Mouse (Mus musculus) brain, embryonic 18.5 days (tissue): ENCODE results near the gene Morn5.

Source experiments
- DNase-seq: peaks from one replicate; pipeline ENCODE4 v3.0.0-alpha.2; 2012; ENCODE audit warnings: low read depth, low spot score

The Morn5 gene

DNA sequence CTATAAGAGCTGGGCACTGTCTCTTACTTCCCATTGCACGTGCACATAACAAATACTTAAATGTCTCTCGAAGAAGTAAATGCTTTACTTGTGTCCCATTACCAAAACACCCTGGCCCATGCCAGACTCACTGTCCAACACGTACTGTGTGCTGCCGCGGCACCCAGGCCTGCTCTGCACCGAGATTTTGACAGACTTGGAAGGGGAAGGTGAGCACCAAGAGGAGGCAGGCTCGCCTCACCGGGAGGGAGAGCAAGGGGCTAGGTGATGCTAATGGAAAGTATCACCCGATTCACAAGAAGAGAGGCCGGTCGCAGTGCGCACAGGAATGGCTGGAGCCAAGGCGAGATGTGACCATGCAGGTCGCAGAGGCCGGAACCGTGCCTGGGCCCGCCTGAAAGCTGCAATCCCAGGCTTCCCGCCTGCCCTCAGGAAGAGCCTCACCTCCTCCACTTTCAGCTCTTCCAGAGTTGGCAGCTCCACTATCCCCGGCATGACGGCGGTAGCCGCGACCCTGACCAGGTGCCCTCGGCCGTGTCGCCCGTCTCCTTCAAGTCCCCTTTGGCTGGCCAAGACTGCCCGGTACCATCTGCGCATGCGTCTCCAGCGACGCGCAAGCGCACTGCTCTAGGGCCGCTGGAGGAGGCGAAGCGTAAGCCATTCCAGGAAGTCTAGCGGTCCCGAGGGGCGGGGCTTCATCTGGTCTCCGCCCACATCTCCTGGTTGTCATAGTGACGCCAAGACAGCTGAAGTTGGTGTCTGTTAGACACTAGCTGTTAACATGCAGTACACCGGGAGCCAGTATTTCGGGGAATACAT, at the start of gene Morn5, which contains the start of gene Ndufa8:
Gene Morn5, plus strand, starts transcription at position 711 of the 819 bp plus-strand sequence.
Gene Ndufa8, minus strand, starts transcription at position 659 of the 819 bp plus-strand sequence.
- peak; percentile 89 for DNase-seq

DNA sequence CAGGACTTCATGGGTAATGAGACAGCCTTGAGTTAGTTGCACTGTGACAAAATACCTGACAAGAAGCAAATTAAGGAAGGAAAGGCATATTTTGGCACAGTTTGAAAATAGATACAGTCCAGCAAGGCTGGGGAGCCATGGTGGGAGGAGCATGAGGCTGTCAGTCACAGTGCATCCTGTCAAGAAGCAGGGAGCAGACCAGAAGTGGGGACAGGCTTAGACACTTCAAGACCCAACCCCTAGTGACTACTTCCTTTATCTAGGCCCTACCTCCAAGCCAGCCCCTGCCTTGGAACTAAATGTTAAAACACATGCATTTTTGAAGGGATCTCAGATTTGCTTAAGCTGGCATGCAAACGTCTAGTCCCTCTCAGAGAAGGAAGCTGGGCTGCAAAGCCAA, 48.9 kb upstream of the Morn5 start:
- no peak for DNase-seq

DNA sequence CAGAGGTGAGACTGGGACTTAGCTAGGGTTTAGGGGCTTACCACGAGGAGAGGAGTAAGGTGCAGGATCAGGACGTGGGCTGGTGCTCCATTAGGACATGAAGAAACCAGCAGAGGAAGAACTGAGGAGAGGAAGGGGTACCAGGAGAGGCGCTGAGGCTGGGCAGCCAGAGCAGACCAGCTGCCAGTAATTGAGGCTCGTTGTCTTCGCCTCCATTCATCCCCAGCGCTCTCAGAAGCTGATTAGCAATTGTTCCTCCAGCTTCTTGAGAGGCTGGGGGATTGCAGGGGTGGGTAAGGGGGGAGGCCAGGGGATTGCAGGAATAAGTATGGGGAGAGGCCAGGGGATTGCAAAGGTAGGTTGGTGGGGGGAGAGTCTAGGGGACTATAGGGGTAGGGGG, 47.1 kb upstream of the Morn5 start:
- no peak for DNase-seq

DNA sequence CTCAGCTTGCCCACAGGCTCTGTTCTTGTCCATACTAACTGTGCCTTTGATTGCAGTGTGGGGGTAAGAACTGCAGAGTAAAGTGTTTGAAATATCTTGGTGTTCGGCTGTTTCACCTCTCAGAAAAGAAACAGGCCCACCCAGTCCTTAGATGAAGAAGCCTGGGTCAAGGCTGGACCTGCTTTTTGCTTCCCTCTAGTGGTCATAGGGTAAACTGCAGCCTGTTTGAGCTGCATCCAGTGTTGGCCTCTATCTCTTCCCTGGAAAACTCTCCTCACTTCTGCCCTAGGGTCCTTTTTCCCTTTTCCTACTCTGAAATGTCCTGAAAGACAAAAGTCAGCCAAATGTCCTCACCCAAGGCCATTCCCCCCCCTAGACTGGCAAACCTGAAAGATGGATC, 41.2 kb upstream of the Morn5 start:
- DNase-seq = no peak

DNA sequence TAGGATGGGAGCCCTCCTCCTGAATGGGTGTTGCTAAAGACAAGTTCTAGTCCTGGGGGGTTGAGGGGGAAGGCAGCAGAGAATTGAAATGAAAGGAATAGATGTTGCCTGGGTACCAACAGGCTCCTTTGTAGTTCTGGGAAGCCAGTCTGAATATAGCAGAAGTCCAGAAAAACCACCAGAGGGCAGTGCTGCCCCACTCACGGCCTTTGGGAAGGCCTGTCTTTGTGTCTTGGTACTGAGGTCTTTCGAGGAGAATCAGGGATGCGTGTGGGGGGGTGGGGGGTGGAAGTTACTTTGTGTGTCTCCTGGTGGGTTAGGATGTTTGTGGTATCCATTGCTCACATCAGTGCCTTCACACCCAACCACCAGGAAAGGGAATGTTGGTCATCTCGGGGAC, 39.9 kb upstream of the Morn5 start:
- peak; percentile 60 for DNase-seq

DNA sequence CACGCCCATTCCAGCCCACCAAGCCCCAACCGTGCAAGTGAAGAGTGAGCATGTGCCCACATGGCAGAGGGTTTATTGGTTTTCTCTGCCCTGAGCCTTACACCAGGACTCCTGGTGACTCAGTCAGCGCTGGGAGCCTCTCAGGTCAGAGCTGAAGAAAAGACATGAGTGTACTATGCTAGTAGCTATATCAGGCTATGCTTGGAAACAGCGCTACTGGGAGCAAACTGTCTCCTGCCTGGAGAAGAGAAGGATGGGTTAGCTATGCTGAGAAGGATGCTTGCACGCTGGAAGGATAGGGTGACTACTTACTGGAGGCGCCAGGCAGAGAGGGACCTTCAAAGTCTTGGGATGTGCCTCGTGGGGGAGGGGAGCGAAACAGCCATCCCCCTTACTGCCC, 38.7 kb upstream of the Morn5 start:
- DNase-seq = no peak

DNA sequence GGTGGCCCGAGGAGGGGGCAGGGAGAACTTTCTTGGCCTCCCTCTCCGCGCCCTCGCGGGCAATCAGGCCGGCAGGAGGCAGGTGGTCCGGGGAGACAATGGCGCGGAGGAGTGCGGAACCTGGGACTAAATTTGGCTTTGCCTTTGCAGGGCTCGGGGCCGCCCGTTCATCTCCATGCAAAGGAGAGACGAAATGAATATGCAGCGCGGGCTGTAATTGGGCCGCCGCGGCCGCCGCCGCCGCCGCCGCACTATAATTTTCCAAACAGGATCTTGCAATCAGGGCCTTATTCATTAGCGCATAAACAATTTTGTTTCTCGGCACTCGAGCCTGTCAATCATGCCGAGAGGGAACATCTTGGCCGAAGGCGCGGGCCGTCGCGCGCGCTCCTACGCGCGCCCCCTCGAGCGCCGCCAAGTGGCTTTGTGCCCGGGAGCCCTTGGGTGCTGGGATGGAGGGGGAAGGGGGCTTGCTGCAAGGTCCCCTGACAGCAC, 37.9 kb upstream of the Morn5 start:
- peak; percentile 42 for DNase-seq

DNA sequence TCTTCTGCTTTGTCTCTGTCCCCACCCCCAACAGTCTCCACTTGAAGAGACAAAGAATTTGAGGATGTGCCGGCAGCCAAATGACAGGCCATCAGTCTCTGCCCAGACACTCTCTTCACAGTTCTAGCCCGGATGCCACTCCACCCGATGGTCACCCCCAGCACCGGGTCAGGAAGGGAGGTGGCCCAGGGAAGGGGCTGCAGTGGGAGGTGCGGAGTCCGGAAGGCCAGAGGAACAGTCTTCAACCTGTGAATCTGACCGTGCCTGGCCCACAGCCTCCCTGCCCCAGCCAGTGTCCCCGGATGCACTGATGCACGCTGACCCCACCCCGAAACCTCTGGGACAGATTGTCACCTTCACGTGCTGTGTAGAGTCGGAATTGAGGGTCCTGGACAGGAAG, 36.2 kb upstream of the Morn5 start:
- no peak for DNase-seq

DNA sequence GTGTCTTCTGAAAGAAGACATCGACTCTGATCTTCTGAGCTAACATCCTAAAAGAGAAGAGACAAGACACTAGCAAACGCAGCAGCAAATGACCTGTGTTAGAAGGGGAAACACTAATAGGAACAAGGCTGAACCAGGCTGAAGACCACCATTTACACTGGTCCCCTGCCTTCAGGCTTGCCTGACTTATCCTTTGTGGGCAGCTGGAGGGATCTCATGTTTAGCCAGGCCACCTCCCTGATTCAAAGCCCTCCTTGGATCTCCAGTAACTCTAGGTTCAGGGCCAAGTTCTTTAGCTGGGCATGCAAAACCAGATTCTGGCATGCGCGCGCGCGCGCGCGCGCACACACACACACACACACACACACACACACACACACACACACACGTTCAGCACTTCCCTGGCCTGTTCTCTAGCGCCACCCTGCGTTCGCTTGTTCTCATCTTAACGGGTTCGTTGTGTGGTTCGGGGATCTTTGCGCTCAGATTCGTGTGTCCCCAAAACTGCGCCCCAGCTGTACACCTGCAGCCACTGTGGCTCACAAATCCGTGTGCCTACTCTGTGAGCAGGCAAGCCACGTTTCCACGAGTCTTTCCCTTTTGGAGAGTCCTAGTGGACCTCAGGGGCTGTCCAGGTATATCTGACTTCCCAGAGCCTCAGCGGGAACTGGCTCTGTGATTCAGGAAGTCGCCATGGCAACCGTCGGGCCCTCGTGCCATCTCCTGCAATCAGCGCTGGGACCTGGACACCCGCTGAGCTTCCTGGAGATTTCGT, 27.7 kb upstream of the Morn5 start:
- peak; percentile 63 for DNase-seq

DNA sequence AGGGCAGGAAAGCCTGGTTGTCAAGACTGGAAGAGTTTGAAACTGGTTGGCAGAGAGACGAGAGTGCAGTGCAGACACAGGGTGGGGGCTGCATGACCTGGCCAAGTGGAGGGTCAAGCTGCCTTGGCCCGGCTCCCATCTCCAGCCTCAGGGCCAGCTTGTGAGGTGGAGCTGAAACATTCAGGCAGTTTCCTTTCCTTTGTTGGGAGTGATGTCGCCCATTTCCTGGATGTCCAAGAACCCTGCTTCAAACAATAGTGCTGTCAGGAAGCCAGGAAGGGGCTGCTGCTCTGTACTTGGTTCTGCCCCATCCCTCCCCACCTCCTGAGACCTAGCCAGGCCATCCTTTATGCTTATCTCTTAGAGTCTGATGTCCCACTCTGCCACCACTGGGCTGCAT, 26.0 kb upstream of the Morn5 start:
- no peak for DNase-seq

DNA sequence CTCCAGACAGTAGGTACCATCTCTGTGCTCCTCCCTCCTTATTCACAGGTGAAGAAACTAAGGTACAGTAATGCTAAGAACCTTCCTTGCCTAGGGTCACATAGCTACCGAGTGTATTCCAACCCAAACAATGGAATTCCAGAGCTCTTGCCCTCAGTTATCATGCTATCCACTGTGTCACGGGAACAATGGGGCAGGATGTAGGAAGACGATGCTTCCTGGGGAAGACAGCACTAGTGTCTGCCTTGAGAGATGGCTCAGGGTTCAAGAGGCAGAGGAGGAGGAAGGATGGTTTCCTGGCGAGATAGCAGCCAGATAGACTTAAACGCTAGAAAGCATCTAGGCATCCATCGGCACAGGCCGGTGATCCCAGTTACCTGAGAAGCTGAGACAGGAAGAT, 16.4 kb upstream of the Morn5 start:
- DNase-seq = no peak

DNA sequence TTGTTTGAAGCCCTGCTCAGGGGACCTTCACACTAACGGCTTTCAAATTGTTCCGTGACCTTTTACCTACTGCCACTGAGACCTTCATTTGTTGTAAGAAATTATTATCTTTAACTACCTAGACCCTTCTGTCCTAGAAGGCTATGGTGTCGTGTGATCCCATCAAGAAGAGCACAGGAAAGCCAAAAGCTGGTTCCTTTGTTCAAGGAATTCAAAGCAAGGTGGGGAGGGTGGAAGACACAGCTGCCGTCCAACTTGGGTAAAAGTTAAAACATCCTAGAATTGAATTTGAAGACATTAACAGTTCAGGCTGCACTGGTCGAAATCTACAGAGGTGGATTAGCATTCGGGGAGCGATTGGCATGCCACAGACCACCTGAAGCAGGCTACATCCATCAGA, 15.3 kb upstream of the Morn5 start:
- no peak for DNase-seq

DNA sequence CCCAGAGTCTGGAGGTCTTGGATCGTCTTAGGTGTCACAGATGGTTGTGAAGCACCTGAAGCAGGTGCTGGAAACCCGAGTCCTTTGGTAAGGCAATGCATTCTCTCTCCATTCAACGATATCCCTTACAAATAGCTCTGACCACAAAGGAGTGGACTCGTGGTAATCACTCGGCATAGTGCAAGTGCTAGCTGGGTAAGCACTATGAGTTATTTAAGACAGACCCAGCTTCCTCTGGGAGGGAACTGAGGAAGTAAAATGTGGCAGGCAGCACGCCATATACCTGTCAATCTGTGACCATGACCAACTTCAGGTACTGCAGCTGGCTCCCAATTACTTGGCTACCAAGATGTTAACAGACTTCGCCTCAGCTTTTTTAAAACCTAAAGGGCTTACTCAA, 14.4 kb upstream of the Morn5 start:
- no peak for DNase-seq

DNA sequence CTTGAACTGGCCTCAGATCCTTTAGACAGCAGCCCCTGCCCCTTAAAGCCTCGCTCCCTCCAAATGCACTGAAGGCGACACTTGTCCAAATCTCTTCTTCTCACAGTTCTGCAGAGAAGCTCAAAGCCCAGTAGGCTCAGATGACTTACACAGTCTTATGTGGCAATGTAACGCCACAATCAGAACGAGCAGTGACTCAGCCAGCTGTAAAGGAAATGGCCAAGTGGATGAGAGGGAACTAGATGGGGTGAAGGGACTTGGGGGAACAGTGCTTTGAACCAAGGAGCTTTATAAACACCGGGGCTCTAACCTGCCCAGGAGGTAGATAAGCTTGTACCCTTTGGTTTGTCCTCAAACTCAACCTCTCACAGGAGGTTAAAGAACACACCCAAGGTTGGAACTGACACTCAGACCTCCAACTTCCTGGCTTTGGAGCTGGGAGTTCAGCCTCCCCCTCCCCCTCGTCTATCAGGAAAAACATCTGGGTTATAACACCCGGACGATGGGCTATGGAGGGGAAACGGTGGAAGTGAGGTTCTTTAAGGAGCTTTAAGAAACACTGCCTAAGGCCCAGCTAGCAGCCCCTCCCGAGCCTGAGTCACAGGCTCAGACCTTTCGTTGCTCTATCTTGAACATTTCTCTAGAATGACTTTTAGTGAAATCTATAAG, 13.7 kb upstream of the Morn5 start:
- no peak for DNase-seq

DNA sequence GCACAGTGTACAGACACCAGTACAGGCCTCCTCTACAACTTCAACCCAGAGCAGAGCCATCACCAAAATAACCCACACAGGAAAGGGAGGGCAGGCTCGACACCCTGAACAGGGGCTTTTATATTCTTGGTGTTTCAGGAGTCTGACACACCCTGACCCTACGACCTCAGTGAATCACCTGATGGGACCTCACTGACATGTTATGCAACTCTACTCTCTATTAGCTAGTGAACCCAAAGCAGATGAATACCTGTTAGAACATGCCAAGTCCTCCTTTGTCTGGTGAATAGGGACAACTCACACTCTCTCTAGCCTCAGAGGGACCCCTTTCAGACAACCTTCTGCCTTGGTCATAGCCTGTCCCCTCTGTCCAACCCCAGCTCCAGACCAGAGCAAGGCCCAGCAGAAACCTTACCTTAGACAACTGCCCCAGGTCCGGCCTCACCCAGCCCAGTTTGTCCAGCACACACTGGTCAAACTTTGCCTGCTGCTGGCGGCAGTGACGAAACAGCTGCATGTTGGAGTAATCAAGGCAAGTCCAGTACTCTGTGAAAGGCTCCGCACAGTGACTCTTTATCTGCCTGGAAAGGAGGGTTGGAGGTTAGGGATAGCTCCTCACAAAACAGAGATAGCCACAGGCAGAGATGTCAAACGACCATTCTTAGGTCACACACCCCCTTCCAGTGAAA, 9.8 kb upstream of the Morn5 start:
- no peak for DNase-seq

DNA sequence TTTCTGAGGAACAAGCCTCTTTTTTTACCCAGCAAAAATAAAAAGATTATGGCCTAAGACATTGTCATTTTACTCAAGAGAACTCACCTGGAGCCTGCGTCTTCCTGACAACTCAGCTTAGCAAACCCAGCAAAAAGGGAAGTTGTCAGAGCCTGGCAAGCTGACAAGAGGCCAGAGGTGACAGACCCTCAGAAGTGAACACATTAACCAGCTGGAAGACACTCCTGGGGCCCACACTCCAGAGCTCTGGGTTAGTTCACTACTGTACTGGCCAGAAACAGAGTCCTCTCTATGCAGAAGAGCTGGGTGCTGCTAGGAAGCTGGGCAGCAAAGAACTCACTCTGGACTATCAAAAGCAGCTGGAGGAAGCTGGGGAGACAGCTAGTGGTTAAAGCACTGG, 8.4 kb upstream of the Morn5 start:
- no peak for DNase-seq

DNA sequence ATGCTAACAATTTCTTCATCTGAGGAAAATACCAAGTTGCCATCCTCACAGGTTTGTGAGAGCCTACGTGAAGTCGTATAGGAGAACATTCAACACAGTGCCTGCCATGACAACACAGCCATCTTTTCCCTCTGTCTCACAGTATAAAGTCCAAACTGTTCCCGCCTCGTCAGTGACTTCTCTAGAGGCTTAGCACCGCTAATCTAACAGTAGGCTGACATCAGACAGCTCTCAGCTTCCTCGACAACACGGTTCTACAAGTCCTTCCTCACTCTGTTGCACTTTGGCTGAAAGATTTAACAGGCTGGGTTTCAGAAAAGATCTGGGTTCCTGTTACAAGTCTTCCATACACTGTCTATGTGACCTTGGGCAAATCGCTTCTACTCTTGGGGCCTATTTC, 1.1 kb upstream of the Morn5 start:
- DNase-seq = no peak

DNA sequence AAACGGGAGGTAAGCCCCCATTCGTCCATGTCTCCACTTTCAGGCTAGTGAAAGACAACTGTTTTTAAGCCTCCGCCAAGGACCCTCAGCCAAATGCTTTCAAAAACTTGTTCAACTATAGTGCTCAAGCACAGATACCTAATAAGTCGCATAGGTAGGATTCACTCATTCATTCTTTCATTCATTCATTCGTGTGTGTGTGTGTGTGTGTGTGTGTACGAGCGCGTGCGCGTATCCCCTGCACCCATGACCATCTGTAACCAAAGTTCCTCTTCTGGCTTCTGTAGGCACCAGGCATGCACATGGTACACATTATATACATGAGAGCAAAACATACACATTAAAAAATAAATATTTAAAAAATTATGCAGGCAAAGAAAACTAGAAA, 303 bp downstream of the Morn5 start:
- no peak for DNase-seq

DNA sequence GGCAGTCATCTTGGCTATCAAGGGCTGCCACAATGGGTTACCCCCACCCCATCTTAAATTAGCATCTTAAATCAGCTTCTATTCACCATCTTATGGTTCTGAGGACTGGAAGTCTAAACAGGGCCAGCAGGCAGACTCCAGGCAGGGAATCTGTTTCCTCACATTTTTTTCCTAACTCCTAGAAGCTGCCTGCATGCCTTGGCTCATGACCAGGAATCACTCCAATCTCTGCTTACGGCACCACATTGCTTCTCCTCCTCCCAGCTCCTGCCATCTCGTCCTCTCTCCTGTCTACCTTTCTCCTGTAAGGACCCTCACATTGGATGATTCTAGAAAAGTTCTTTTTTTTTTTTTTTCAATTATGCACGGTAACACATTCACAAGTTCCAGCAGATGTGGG, 4.0 kb downstream of the Morn5 start:
- no peak for DNase-seq

DNA sequence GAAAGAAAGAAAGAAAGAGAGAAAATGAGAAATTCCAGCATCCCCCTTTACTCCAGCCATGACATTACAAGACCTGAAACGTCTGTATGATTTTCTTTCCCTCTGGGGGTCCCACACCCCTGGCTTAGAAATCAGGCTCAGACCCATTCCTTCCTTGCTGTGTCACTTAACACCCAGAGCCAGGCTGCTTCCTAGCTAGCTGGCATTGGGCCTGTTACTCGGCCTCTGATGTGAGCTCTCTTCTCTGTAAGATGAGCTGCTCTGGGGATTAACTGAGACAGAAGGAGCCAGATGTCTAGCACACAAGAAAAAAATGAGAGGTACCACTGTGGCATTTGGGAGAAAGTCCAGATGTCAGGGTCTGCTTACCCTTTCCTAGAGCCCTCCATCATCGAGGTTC, 7.0 kb downstream of the Morn5 start:
- no peak for DNase-seq

DNA sequence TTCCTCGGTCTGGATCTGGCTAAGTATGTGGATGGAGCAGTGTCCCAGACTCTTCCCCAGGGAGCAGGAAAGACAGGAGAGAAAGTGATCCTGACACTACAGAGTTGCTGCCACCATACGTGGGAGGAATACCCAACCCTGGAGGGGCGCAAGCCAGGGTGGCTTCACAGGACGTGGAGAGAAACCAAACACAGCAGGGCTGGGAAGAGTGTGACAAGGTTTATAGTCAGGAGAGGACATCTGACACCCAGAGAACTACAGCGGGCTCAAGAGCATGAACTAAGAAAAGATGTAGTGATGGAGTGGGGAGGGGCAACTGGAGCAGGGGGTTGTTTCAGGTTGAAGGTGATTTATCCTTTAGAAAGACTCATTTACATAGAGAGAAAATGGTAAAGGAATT, 12.2 kb downstream of the Morn5 start:
- DNase-seq = no peak

DNA sequence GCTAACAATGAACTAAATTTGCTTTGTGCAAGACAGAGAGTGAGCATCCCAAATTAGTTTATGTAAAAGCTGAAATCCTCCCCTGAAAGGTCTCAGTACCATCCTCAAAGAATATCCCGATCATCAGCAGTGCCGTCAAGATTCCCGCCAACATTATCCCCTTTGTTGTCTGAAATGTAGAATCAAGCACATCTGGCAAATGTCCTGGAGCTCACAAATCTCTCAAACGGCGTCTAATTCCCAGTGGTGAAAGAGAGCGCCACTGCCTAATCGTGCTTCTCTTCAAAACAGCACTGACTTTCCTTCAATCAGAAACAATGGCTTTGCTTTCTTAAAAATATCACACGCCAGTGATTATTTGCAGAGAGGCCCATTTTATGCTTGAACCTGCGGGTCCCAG, 17.9 kb downstream of the Morn5 start:
- DNase-seq = no peak
